Mouse (Mus musculus): Measurements from ENCODE around the gene Apom.

- TF ChIP-seq CTCF (IDR thresholded peaks at IDR 0.05; ENCODE audit: low read depth) (no peak), EP300 (IDR thresholded peaks at IDR 0.05; ENCODE audit: low read depth) (no peak)
These were observed 6.3 kb downstream of the Apom start for GRCm38 (mm10) chr17:35125578-35125977.

Measured in heart, postnatal 0 days (tissue).